Mouse (Mus musculus): ENCODE measurements around the gene Rps3a1. TPM values are rescaled to one million over a fixed set of nuclear protein-coding genes. Genes with fewer than 3 reads are reported as not detected.

The Rps3a1 gene
- 2,130 TPM for polyA plus RNA-seq (2017; shearing (Covaris generic))

GRCm38 (mm10) chr3:86142263-86142933 is at the start of gene Rps3a1:
Gene Rps3a1 (minus strand): TSS chr3:86142702.

Other genes starting within 250 kb of the Rps3a1 start
- gene Sh3d19, start 171.6 kb downstream of the Rps3a1 start, polyA plus RNA-seq (2017; shearing (Covaris generic)), result 3.6 TPM
- gene Prss48, start 140.2 kb downstream of the Rps3a1 start, polyA plus RNA-seq (2017; shearing (Covaris generic)), result not detected
- gene Lrba, start 82.0 kb upstream of the Rps3a1 start, polyA plus RNA-seq (2017; shearing (Covaris generic)), result 25.2 TPM